Mouse (Mus musculus) retina, adult 2 months (tissue): ENCODE data around the gene Foxp1.

Source experiments
- DNase-seq: peaks from one replicate; pipeline ENCODE4 v3.0.0-alpha.2; 2012; ENCODE audit warnings: low read depth, low spot score

Foxp1 gene

GRCm38 (mm10) chr6:99394801-99395200, 127.7 kb downstream of the Foxp1 start:
- no peak for DNase-seq

- no peak for DNase-seq
These were observed 130.0 kb downstream of the Foxp1 start for GRCm38 (mm10) chr6:99392484-99392883.

- no peak for DNase-seq
These were observed 133.5 kb downstream of the Foxp1 start for GRCm38 (mm10) chr6:99388741-99389675.

GRCm38 (mm10) chr6:99388023-99388422, 134.5 kb downstream of the Foxp1 start:
- DNase-seq = no peak

- no peak for DNase-seq
These were observed 137.4 kb downstream of the Foxp1 start for GRCm38 (mm10) chr6:99385059-99385604.

- no peak for DNase-seq
These were observed 138.6 kb downstream of the Foxp1 start for GRCm38 (mm10) chr6:99383846-99384472.

- no peak for DNase-seq
These were observed 142.4 kb downstream of the Foxp1 start for GRCm38 (mm10) chr6:99380146-99380545.

- no peak for DNase-seq
These were observed 143.4 kb downstream of the Foxp1 start for GRCm38 (mm10) chr6:99378997-99379710.

GRCm38 (mm10) chr6:99377716-99378115, 144.8 kb downstream of the Foxp1 start:
- no peak for DNase-seq

GRCm38 (mm10) chr6:99377131-99377530, 145.4 kb downstream of the Foxp1 start:
- DNase-seq = no peak

- no peak for DNase-seq
These were observed 145.8 kb downstream of the Foxp1 start for GRCm38 (mm10) chr6:99376721-99377120.

- DNase-seq = no peak
These were observed 146.7 kb downstream of the Foxp1 start for GRCm38 (mm10) chr6:99375865-99376264.

GRCm38 (mm10) chr6:99375376-99375775, 147.1 kb downstream of the Foxp1 start:
- DNase-seq = no peak

- no peak for DNase-seq
These were observed 147.9 kb downstream of the Foxp1 start for GRCm38 (mm10) chr6:99374448-99375271.

GRCm38 (mm10) chr6:99372427-99372826, 150.1 kb downstream of the Foxp1 start:
- DNase-seq = no peak

GRCm38 (mm10) chr6:99372016-99372415, 150.5 kb downstream of the Foxp1 start:
- no peak for DNase-seq

GRCm38 (mm10) chr6:99369931-99370330, 152.6 kb downstream of the Foxp1 start:
- DNase-seq = no peak

- no peak for DNase-seq
These were observed 153.4 kb downstream of the Foxp1 start for GRCm38 (mm10) chr6:99369156-99369555.

- no peak for DNase-seq
These were observed 154.3 kb downstream of the Foxp1 start for GRCm38 (mm10) chr6:99368118-99368753.

- no peak for DNase-seq
These were observed 158.0 kb downstream of the Foxp1 start for GRCm38 (mm10) chr6:99364545-99364944.

- DNase-seq = no peak
These were observed 161.9 kb downstream of the Foxp1 start for GRCm38 (mm10) chr6:99360581-99360980.
